ENCODE assay signal across 14 mouse cellular contexts in genomic region chr7:4651581-4651980, GRCm38 (mm10). TPM values are rescaled to one million over a fixed set of nuclear protein-coding genes. Genes with fewer than 3 reads are reported as not detected.
A peak's percentile ranks its signal among the peaks of the same experiment; 100 is the strongest.
DNase-seq lines count a peak whose midpoint lies in the region; ATAC-seq lines count a peak whose summit lies in the region.
"Had no signal": no experiment of that assay in that cellular context is flagged by ENCODE, and none has a peak within 500 bp of the region (broad histone marks: within the 10 kb centered on the region; RNA-seq: fewer than 3 reads in every experiment).

No protein-coding gene starts in this region.

- no peak overlapping the region for H3K4me3 ChIP-seq in intestine, embryonic 15.5 days (replicated peaks)
- H3K4me3 ChIP-seq: heart, embryonic 13.5 days had no signal

- intact Hi-C loops in left cerebral cortex, postnatal 14 days (cut with DNase I): no loop called here

- H3K9ac ChIP-seq in intestine, embryonic 15.5 days: no peak overlapping the region
- H3K9ac ChIP-seq: liver, embryonic 14.5 days had no signal

- H3K9me3 ChIP-seq in intestine, embryonic 15.5 days: no peaks in the 10 kb centered on the region
- H3K9me3 ChIP-seq: heart, embryonic 13.5 days had no signal

- H3K4me1 ChIP-seq in intestine, embryonic 15.5 days (replicated peaks): peaks cover 19% of the 10 kb centered on the region

- no peak overlapping the region for H3K27ac ChIP-seq in intestine, embryonic 15.5 days
- H3K27ac ChIP-seq: heart, embryonic 13.5 days; liver, embryonic 14.5 days had no signal

- DNase-seq in kidney, adult 9 months: peak; percentile 54
- DNase-seq in kidney, postnatal 10 days: no peak
- peak; percentile 68 for DNase-seq in thymus, postnatal 0 days (ENCODE audit: low spot score)
- no peak for DNase-seq in layer of hippocampus, postnatal 14 days (ENCODE audit: low spot score in 2 of 2)
- no peak for DNase-seq in cerebellum, adult 9-10 months
- DNase-seq in left cerebral cortex, postnatal 14 days (ENCODE audit: low spot score in 2 of 2): no peak
- DNase-seq: gastrocnemius, postnatal 10 days; right cerebral cortex, postnatal 14 days had no signal

- H3K4me2 ChIP-seq in intestine, embryonic 15.5 days (replicated peaks): no peak overlapping the region
- H3K4me2 ChIP-seq: heart, embryonic 13.5 days; midbrain, embryonic 11.5 days had no signal

- H3K27me3 ChIP-seq in intestine, embryonic 15.5 days (replicated peaks): no peaks in the 10 kb centered on the region
- H3K27me3 ChIP-seq: heart, embryonic 13.5 days had no signal

- 65% methylated on average over 8 of the region's 8 CpGs for WGBS in intestine, embryonic 15.5 days

- peak; percentile 65 for ATAC-seq in CD4-positive, CD25-positive, alpha-beta regulatory T cell, adult 4 months
- ATAC-seq in intestine, embryonic 15.5 days: peak; percentile 57

- peaks cover 4% of the 10 kb centered on the region; the same call in 1 of the 2 replicates for H3K36me3 ChIP-seq in intestine, embryonic 15.5 days

RNA-seq across cellular contexts. Expression of gene Ppp6r1, which starts 7.2 kb away (rescaled TPM):
- 1 to 10 TPM; 6.7 to 9.1 TPM for polyA plus RNA-seq in CD4-positive, CD25-positive, alpha-beta regulatory T cell, adult 4 months (2017; shearing (Covaris generic))
- polyA plus RNA-seq in intestine, embryonic 15.5 days (2015; fragmentation: Nextera tagmentation; extraction: Ambion mirVana): 8.1 and 9.0 TPM in 2 replicates
- 19.8 and 23.8 TPM in 2 replicates for polyA plus RNA-seq in thymus, postnatal 0 days (2015; fragmentation: Nextera tagmentation; extraction: Ambion mirVana)
- 100 to 1,000 TPM; 140 TPM for total RNA-seq in layer of hippocampus, postnatal 14 days (2021)
- 100 to 1,000 TPM; 132 to 135 TPM for total RNA-seq in left cerebral cortex, postnatal 14 days (2021)

RNA-seq across cellular contexts. Expression of gene Tmem86b, which starts 20.4 kb away (rescaled TPM):
- polyA plus RNA-seq in CD4-positive, CD25-positive, alpha-beta regulatory T cell, adult 4 months (2017; shearing (Covaris generic)): 1 to 10 TPM; 2.9 to 4.2 TPM
- 9.1 and 11.7 TPM in 2 replicates for polyA plus RNA-seq in intestine, embryonic 15.5 days (2015; fragmentation: Nextera tagmentation; extraction: Ambion mirVana)
- polyA plus RNA-seq in thymus, postnatal 0 days (2015; fragmentation: Nextera tagmentation; extraction: Ambion mirVana): 1.7 and 2.1 TPM in 2 replicates
- 10 to 100 TPM; 15.0 to 18.4 TPM for total RNA-seq in layer of hippocampus, postnatal 14 days (2021)
- total RNA-seq in left cerebral cortex, postnatal 14 days (2021): 10 to 100 TPM; 10.8 to 10.9 TPM

RNA-seq across cellular contexts. Expression of gene Hspbp1, which starts 33.3 kb away (rescaled TPM):
- polyA plus RNA-seq in CD4-positive, CD25-positive, alpha-beta regulatory T cell, adult 4 months (2017; shearing (Covaris generic)): 10 to 100 TPM; 45.4 to 48.2 TPM
- polyA plus RNA-seq in intestine, embryonic 15.5 days (2015; fragmentation: Nextera tagmentation; extraction: Ambion mirVana): 92.4 and 98.2 TPM in 2 replicates
- polyA plus RNA-seq in thymus, postnatal 0 days (2015; fragmentation: Nextera tagmentation; extraction: Ambion mirVana): 74.9 and 91.0 TPM in 2 replicates
- total RNA-seq in layer of hippocampus, postnatal 14 days (2021): 10 to 100 TPM; 89.0 to 94.8 TPM
- total RNA-seq in left cerebral cortex, postnatal 14 days (2021): 100 to 1,000 TPM; 102 to 108 TPM

RNA-seq across cellular contexts. Expression of gene Brsk1, which starts 38.8 kb away (rescaled TPM):
- polyA plus RNA-seq in CD4-positive, CD25-positive, alpha-beta regulatory T cell, adult 4 months (2017; shearing (Covaris generic)): not detected
- polyA plus RNA-seq in intestine, embryonic 15.5 days (2015; fragmentation: Nextera tagmentation; extraction: Ambion mirVana): 0.63 and 1.1 TPM in 2 replicates
- 0.06 and 0.20 TPM in 2 replicates for polyA plus RNA-seq in thymus, postnatal 0 days (2015; fragmentation: Nextera tagmentation; extraction: Ambion mirVana)
- 100 to 1,000 TPM; 306 to 327 TPM for total RNA-seq in layer of hippocampus, postnatal 14 days (2021)
- 100 to 1,000 TPM; 330 to 331 TPM for total RNA-seq in left cerebral cortex, postnatal 14 days (2021)

RNA-seq across cellular contexts. Expression of gene Ptprh, which starts 47.7 kb away (rescaled TPM):
- not detected for polyA plus RNA-seq in CD4-positive, CD25-positive, alpha-beta regulatory T cell, adult 4 months (2017; shearing (Covaris generic))
- 1.1 and 1.6 TPM in 2 replicates for polyA plus RNA-seq in intestine, embryonic 15.5 days (2015; fragmentation: Nextera tagmentation; extraction: Ambion mirVana)
- not detected in 2 replicates for polyA plus RNA-seq in thymus, postnatal 0 days (2015; fragmentation: Nextera tagmentation; extraction: Ambion mirVana)
- under 1 TPM; 0.35 to 0.36 TPM for total RNA-seq in layer of hippocampus, postnatal 14 days (2021)
- under 1 TPM; 0.57 to 0.93 TPM for total RNA-seq in left cerebral cortex, postnatal 14 days (2021)
- total RNA-seq: gastrocnemius, postnatal 10 days had no signal
- polyA plus RNA-seq: liver, embryonic 14.5 days; midbrain, embryonic 11.5 days; neural tube, embryonic 11.5 days had no signal

Comparison
In these comparisons a context has a peak if more than half of its experiments do, and no peak if none do; other contexts are left out.
1. DNase-seq: peak in kidney, adult 9 months (single experiment) and thymus, postnatal 0 days (single experiment); none in kidney, postnatal 10 days (single experiment), layer of hippocampus, postnatal 14 days (0 of 2), cerebellum, adult 9-10 months (single experiment) and left cerebral cortex, postnatal 14 days (0 of 2).